Mouse (Mus musculus): ENCODE measurements around the gene Ripply1. TPM values are rescaled to one million over a fixed set of nuclear protein-coding genes. Genes with fewer than 3 reads are reported as not detected.
"Not testable (repeated sequence)": the region's sequence is repeated elsewhere in the genome, so short reads cannot be mapped to it uniquely, and the experiment has no call there.

The Ripply1 gene
- polyA plus RNA-seq, 1 experiment, result not detected

GRCm38 (mm10) chrX:139769975-139770637 lies 12.0 kb downstream of the Ripply1 start:
- Histone ChIP-seq H3K4me1 (ENCODE audit: control insufficient read depth, insufficient read depth, insufficient read length, low read length) (0 out of 2 replicates have a peak, but pooled peaks cover 3% of the 10 kb centered on the region), H3K27ac (ENCODE audit: insufficient read depth, low read depth, low read length) (no peak overlapping the region), H3K36me3 (ENCODE audit: control insufficient read depth, insufficient read depth, low read length) (no peaks in the 10 kb centered on the region), H3K4me3 (ENCODE audit: low read depth, low read length) (no peak overlapping the region), H3K27me3 (ENCODE audit: control insufficient read depth, insufficient read depth, low read length) (no peaks in the 10 kb centered on the region)
- TF ChIP-seq POLR2A (IDR thresholded peaks at IDR 0.05; ENCODE audit: low read depth, low read length), result no peak
- no peak for TF ChIP-seq CTCF (IDR thresholded peaks at IDR 0.05; ENCODE audit: extremely low read depth, insufficient read length, insufficient replicate concordance, low read depth, low read length)
- 72% methylated on average over 13 of the region's 13 CpGs for WGBS

GRCm38 (mm10) chrX:139762546-139762945 lies 19.6 kb downstream of the Ripply1 start:
- no peaks in the 10 kb centered on the region for H3K4me1 ChIP-seq (ENCODE audit: control insufficient read depth, insufficient read depth, insufficient read length, low read length)
- 46% methylated on average over 2 of the region's 2 CpGs for WGBS

GRCm38 (mm10) chrX:139758634-139759033 lies 23.5 kb downstream of the Ripply1 start:
- not testable (repeated sequence) for H3K27me3 ChIP-seq (ENCODE audit: control insufficient read depth, insufficient read depth, low read length); H3K4me3 ChIP-seq (ENCODE audit: low read depth, low read length); H3K4me1 ChIP-seq (ENCODE audit: control insufficient read depth, insufficient read depth, insufficient read length, low read length); H3K27ac ChIP-seq (ENCODE audit: insufficient read depth, low read depth, low read length); H3K36me3 ChIP-seq (ENCODE audit: control insufficient read depth, insufficient read depth, low read length)
- WGBS, result 76% methylated on average over 3 of the region's 3 CpGs

More at GRCm38 (mm10) chrX:139762546-139762945, 19.6 kb downstream of the Ripply1 start:
- Histone ChIP-seq H3K4me3 (ENCODE audit: low read depth, low read length) (no peak overlapping the region), H3K36me3 (ENCODE audit: control insufficient read depth, insufficient read depth, low read length) (no peaks in the 10 kb centered on the region), H3K27ac (ENCODE audit: insufficient read depth, low read depth, low read length) (no peak overlapping the region), H3K27me3 (ENCODE audit: control insufficient read depth, insufficient read depth, low read length) (no peaks in the 10 kb centered on the region)
- TF ChIP-seq CTCF (IDR thresholded peaks at IDR 0.05; ENCODE audit: extremely low read depth, insufficient read length, insufficient replicate concordance, low read depth, low read length), result no peak
- no peak for TF ChIP-seq POLR2A (IDR thresholded peaks at IDR 0.05; ENCODE audit: low read depth, low read length)

GRCm38 (mm10) chrX:139751855-139752254 lies 30.3 kb downstream of the Ripply1 start:
- WGBS, result 0% methylated on average over 1 of the region's 1 CpGs
- H3K4me3 ChIP-seq (ENCODE audit: low read depth, low read length), result no peak overlapping the region
- no peaks in the 10 kb centered on the region for H3K4me1 ChIP-seq (ENCODE audit: control insufficient read depth, insufficient read depth, insufficient read length, low read length)
- H3K36me3 ChIP-seq (ENCODE audit: control insufficient read depth, insufficient read depth, low read length), result peaks cover 7% of the 10 kb centered on the region; the same call in 1 of the 2 replicates
- H3K27ac ChIP-seq (ENCODE audit: insufficient read depth, low read depth, low read length), result no peak overlapping the region
- H3K27me3 ChIP-seq (ENCODE audit: control insufficient read depth, insufficient read depth, low read length), result no peaks in the 10 kb centered on the region
- TF ChIP-seq POLR2A (IDR thresholded peaks at IDR 0.05; ENCODE audit: low read depth, low read length), result no peak
- peak; percentile 48; the same call in 1 of the 2 replicates for TF ChIP-seq CTCF (IDR thresholded peaks at IDR 0.05; ENCODE audit: extremely low read depth, insufficient read length, insufficient replicate concordance, low read depth, low read length)

GRCm38 (mm10) chrX:139737066-139737465 lies 45.1 kb downstream of the Ripply1 start:
- peaks cover 8% of the 10 kb centered on the region for H3K36me3 ChIP-seq (ENCODE audit: control insufficient read depth, insufficient read depth, low read length)
- no peak overlapping the region for H3K4me3 ChIP-seq (ENCODE audit: low read depth, low read length)
- no peaks in the 10 kb centered on the region for H3K27me3 ChIP-seq (ENCODE audit: control insufficient read depth, insufficient read depth, low read length)
- TF ChIP-seq POLR2A (IDR thresholded peaks at IDR 0.05; ENCODE audit: low read depth, low read length) (no peak), CTCF (IDR thresholded peaks at IDR 0.05; ENCODE audit: extremely low read depth, insufficient read length, insufficient replicate concordance, low read depth, low read length) (no peak)
- H3K4me1 ChIP-seq (ENCODE audit: control insufficient read depth, insufficient read depth, insufficient read length, low read length), result no peaks in the 10 kb centered on the region
- H3K27ac ChIP-seq (ENCODE audit: insufficient read depth, low read depth, low read length), result no peak overlapping the region
- 88% methylated on average over 5 of the region's 5 CpGs for WGBS

- peak overlapping the region; percentile 86 for H3K27ac ChIP-seq (ENCODE audit: insufficient read depth, low read depth, low read length)
- WGBS, result 36% methylated on average over 3 of the region's 3 CpGs
These were observed 51.6 kb downstream of the Ripply1 start for GRCm38 (mm10) chrX:139730541-139730940.

More at GRCm38 (mm10) chrX:139730541-139730940, 51.6 kb downstream of the Ripply1 start:
- H3K4me3 ChIP-seq (ENCODE audit: low read depth, low read length), result no peak overlapping the region
- peaks cover 11% of the 10 kb centered on the region for H3K36me3 ChIP-seq (ENCODE audit: control insufficient read depth, insufficient read depth, low read length)
- H3K27me3 ChIP-seq (ENCODE audit: control insufficient read depth, insufficient read depth, low read length), result no peaks in the 10 kb centered on the region
- TF ChIP-seq CTCF (IDR thresholded peaks at IDR 0.05; ENCODE audit: extremely low read depth, insufficient read length, insufficient replicate concordance, low read depth, low read length) (no peak), POLR2A (IDR thresholded peaks at IDR 0.05; ENCODE audit: low read depth, low read length) (no peak)
- no peaks in the 10 kb centered on the region for H3K4me1 ChIP-seq (ENCODE audit: control insufficient read depth, insufficient read depth, insufficient read length, low read length)

Other genes with a start within 250 kb of the Ripply1 start
- 31.0 and 202 TPM in 2 replicates for gene Rnf128, start 219.0 kb downstream of the Ripply1 start, polyA plus RNA-seq (2012; rRNA removed)
- 0.46 and 0.65 TPM in 2 replicates for gene Tbc1d8b, start 97.4 kb downstream of the Ripply1 start, polyA plus RNA-seq (2012; rRNA removed)
- gene Gm15013, start 67.9 kb downstream of the Ripply1 start, polyA plus RNA-seq (2012; rRNA removed), result not detected in 2 replicates
- gene Cldn2, start 18.5 kb upstream of the Ripply1 start, polyA plus RNA-seq (2012; rRNA removed), result 9.9 and 28.5 TPM in 2 replicates
- gene Morc4, start 89.3 kb upstream of the Ripply1 start, polyA plus RNA-seq (2012; rRNA removed), result 0.74 and 1.8 TPM in 2 replicates
- gene Rbm41, start 216.2 kb upstream of the Ripply1 start, polyA plus RNA-seq (2012; rRNA removed), result not detected in 2 replicates

All from small intestine, adult 2 months (tissue).